Mouse (Mus musculus) CH12.LX (cell line): ENCODE data around the gene Rab5b. TPM values are rescaled to one million over a fixed set of nuclear protein-coding genes. Genes with fewer than 3 reads are reported as not detected.

Experiments
- DNase-seq: peaks from one replicate; pipeline ENCODE4 v3.0.0-alpha.2; 2013; ENCODE audit errors: extremely low read depth
- H3K27ac ChIP-seq: 2 replicates; pipeline ENCODE4 v1.5.1; 2012; ENCODE audit warnings: low read depth, mild to moderate bottlenecking, control low read depth, moderate library complexity; ENCODE audit not compliant: insufficient read depth
- H3K27me3 ChIP-seq: replicated peaks from 2 replicates; pipeline ENCODE3; 2012; ENCODE audit warnings: inconsistent platforms
- H3K36me3 ChIP-seq, 2 experiments: replicated peaks in 1 of 2; 2 replicates each; pipeline versions ENCODE3 to v1.6.1; 2012; ENCODE audit warnings: inconsistent platforms in 1 of 2, low read length in 1 of 2, mild to moderate bottlenecking in 1 of 2, mixed read lengths in 1 of 2, moderate library complexity in 1 of 2; ENCODE audit not compliant: control insufficient read depth in 1 of 2, insufficient read depth in 1 of 2
- H3K4me1 ChIP-seq, 2 experiments: 2 replicates each; pipeline ENCODE4 v1.6.1; 2012; ENCODE audit warnings: inconsistent platforms in 1 of 2, moderate library complexity in 1 of 2; ENCODE audit not compliant: insufficient read depth in 2 of 2, control insufficient read depth in 1 of 2
- H3K4me2 ChIP-seq: 2 replicates; pipeline ENCODE4 v1.6.1; 2012; ENCODE audit warnings: low read depth, mild to moderate bottlenecking, control low read depth; ENCODE audit not compliant: poor library complexity, insufficient read depth, severe bottlenecking
- H3K4me3 ChIP-seq, 3 experiments: fragments of 150-350 bp in 1 of 3; sonication (generic) in 1 of 3; replicated peaks in 1 of 3; 2 replicates each; pipeline versions ENCODE3 to v1.5.1; 2011 to 2012; ENCODE audit warnings: low read depth in 2 of 3, low read length in 2 of 3, mild to moderate bottlenecking in 2 of 3, moderate library complexity in 2 of 3, control low read depth in 1 of 3, improper control_type of control experiment in 1 of 3, inconsistent platforms in 1 of 3, mixed read lengths in 1 of 3; ENCODE audit not compliant: poor library complexity in 1 of 3
- H3K79me2 ChIP-seq: replicated peaks from 2 replicates; pipeline ENCODE4 v1.6.1; 2012; ENCODE audit warnings: mild to moderate bottlenecking, moderate library complexity; ENCODE audit not compliant: control insufficient read depth, poor library complexity, insufficient read depth, severe bottlenecking; ENCODE audit errors: extremely low read depth
- H3K9ac ChIP-seq: 2 replicates; pipeline ENCODE4 v1.6.1; 2012; ENCODE audit warnings: low read depth, mild to moderate bottlenecking, control low read depth, moderate library complexity; ENCODE audit not compliant: insufficient read depth
- H3K9me3 ChIP-seq: replicated peaks from 2 replicates; pipeline ENCODE3; 2012; ENCODE audit warnings: low read length, inconsistent platforms, mixed read lengths
- BHLHE40 ChIP-seq: IDR thresholded peaks from 2 replicates; pipeline ENCODE4 v1.6.1; 2011; ENCODE audit warnings: mild to moderate bottlenecking, low read depth, low read length, improper control_type of control experiment
- CHD2 ChIP-seq: IDR thresholded peaks from 2 replicates; pipeline ENCODE4 v1.6.1; 2011; ENCODE audit warnings: low read length, improper control_type of control experiment
- CTCF ChIP-seq, 2 experiments: IDR thresholded peaks in 1 of 2; conservative IDR thresholded peaks in 1 of 2; 2 replicates each; pipeline ENCODE4 v1.5.1; 2011 to 2012; ENCODE audit warnings: low read depth in 2 of 2, low read length in 2 of 2, improper control_type of control experiment in 1 of 2, inconsistent platforms in 1 of 2, mild to moderate bottlenecking in 1 of 2, moderate library complexity in 1 of 2
- ETS1 ChIP-seq: conservative IDR thresholded peaks from 2 replicates; pipeline ENCODE4 v1.6.1; 2012; ENCODE audit warnings: low read depth, mild to moderate bottlenecking, inconsistent platforms, low read length, improper control_type of control experiment, moderate library complexity
- IRF4 ChIP-seq: IDR thresholded peaks from 2 replicates; pipeline ENCODE4 v1.6.1; 2014; ENCODE audit warnings: low read depth, mild to moderate bottlenecking, inconsistent platforms, low read length, improper control_type of control experiment
- MAFK ChIP-seq: IDR thresholded peaks from 2 replicates; pipeline ENCODE4 v1.6.1; 2011; ENCODE audit warnings: low read length, improper control_type of control experiment; ENCODE audit not compliant: insufficient replicate concordance
- MAZ ChIP-seq: IDR thresholded peaks from 2 replicates; pipeline ENCODE4 v1.6.1; 2012; ENCODE audit warnings: low read depth, mild to moderate bottlenecking, inconsistent platforms, low read length, improper control_type of control experiment, moderate library complexity
- MEF2A ChIP-seq: IDR thresholded peaks from 2 replicates; pipeline ENCODE4 v1.6.1; 2014; ENCODE audit warnings: low read depth, mild to moderate bottlenecking, inconsistent platforms, low read length, improper control_type of control experiment, borderline replicate concordance
- MXI1 ChIP-seq: IDR thresholded peaks from 2 replicates; pipeline ENCODE4 v1.6.1; 2011; ENCODE audit warnings: mild to moderate bottlenecking, low read depth, low read length, improper control_type of control experiment
- MYC ChIP-seq: IDR thresholded peaks from 2 replicates; pipeline ENCODE4 v1.6.1; 2011; ENCODE audit warnings: low read depth, mild to moderate bottlenecking, improper control_type of control experiment, low read length
- PAX5 ChIP-seq: IDR thresholded peaks from 2 replicates; pipeline ENCODE4 v1.6.1; 2012; ENCODE audit warnings: low read length, inconsistent platforms, mixed read lengths
- POLR2AphosphoS2 ChIP-seq: IDR thresholded peaks from 2 replicates; pipeline ENCODE4 v1.6.1; 2011; ENCODE audit warnings: low read depth, low read length, improper control_type of control experiment
- RAD21 ChIP-seq: IDR thresholded peaks from 2 replicates; pipeline ENCODE4 v1.6.1; 2011; ENCODE audit warnings: low read depth, mild to moderate bottlenecking, low read length, improper control_type of control experiment, moderate library complexity
- RCOR1 ChIP-seq: conservative IDR thresholded peaks from 2 replicates; pipeline ENCODE4 v1.6.1; 2012; ENCODE audit warnings: low read depth, mild to moderate bottlenecking, inconsistent platforms, low read length, improper control_type of control experiment
- UBTF ChIP-seq: IDR thresholded peaks from 2 replicates; pipeline ENCODE4 v1.6.1; 2012; ENCODE audit warnings: low read depth, mild to moderate bottlenecking, inconsistent platforms, low read length, improper control_type of control experiment, moderate library complexity
- USF2 ChIP-seq: conservative IDR thresholded peaks from 2 replicates; pipeline ENCODE4 v1.6.1; 2011; ENCODE audit warnings: low read depth, low read length, improper control_type of control experiment
- ZKSCAN1 ChIP-seq: IDR thresholded peaks from 2 replicates; pipeline ENCODE4 v1.6.1; 2012; ENCODE audit warnings: low read depth, inconsistent platforms, low read length, improper control_type of control experiment, borderline replicate concordance
- dilution Hi-C: fragments of 300-500 bp; cut with MboI; formaldehyde crosslinking; loops from 2 replicates; pipeline ENCODE4 v1.14.3; 2020; ENCODE audit warnings: low sequenced_read_pairs; ENCODE audit not compliant: extremely low pct_unique_long_range_greater_than_20kb, extremely low pct_ligation_motif_present
- in situ Hi-C: fragments of 300-500 bp; cut with MboI; formaldehyde crosslinking; loops from 3 replicates; pipeline ENCODE4 v1.14.3; 2019; ENCODE audit warnings: low sequenced_read_pairs, low pct_ligation_motif_present, low pct_unique_long_range_greater_than_20kb, mixed read lengths
- polyA plus RNA-seq: library from polyadenylated mRNA; unstranded; fragments of >175 nt; gene quantifications from 2 replicates; pipeline ENCODE4 v1.2.1, GENCODE M21; 2012; ENCODE audit warnings: low read depth; ENCODE audit not compliant: insufficient read length
- total RNA-seq, 2 experiments: library from RNA; depleted of rRNA; stranded (reverse); fragments of 300-350 nt in 1 of 2; fragments of >200 nt in 1 of 2; gene quantifications; 2 replicates each; pipeline ENCODE4 v1.2.3; 2012 to 2014

Rab5b gene
- total and polyA plus RNA-seq, 3 experiments = 20.4 to 34.4 (median 27.4) TPM

DNA sequence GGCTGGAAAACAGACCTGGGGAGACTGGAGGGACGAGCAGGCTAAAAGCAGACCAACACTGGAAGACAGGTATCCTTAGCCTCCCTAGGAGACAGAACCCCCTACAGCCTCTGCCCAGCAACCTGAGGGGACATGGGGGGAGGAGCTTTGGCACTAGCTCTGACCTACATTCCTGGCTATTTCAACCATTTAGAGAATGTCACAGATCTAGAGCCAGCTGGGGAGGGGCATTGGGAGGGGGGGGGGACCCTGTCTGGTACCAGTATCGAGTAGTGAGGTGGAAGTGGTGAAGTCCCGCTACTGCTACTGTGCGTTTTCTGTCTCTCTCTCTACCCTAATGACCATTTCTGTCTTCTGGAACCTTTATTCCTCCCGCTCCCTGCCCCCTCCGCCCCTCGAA lies 54.2 kb downstream of the Rab5b start:
- DNase-seq = no peak
- TF ChIP-seq MEF2A = no peak
- TF ChIP-seq CTCF (conservative IDR thresholded peaks at IDR 0.05 in 1 of 2, IDR thresholded peaks at IDR 0.05 in 1 of 2; ENCODE audit: low read depth in 2 of 2, low read length in 2 of 2) = no peak
- no peak for TF ChIP-seq POLR2AphosphoS2
- TF ChIP-seq IRF4 = no peak
- TF ChIP-seq MXI1 = no peak
- TF ChIP-seq BHLHE40 = no peak
- TF ChIP-seq RCOR1 = no peak
- no peak for TF ChIP-seq MYC
- TF ChIP-seq RAD21 = no peak
- TF ChIP-seq ETS1 = no peak
- TF ChIP-seq ZKSCAN1 = no peak
- TF ChIP-seq USF2 = no peak
- Histone ChIP-seq H3K4me2 (no peak overlapping the region), H3K9ac (no peak overlapping the region), H3K79me2 (no peaks in the 10 kb centered on the region), H3K4me1 (peaks cover 13 to 22% of the 10 kb centered on the region in 2 experiments), H3K36me3 (peaks cover 0 to 2% of the 10 kb centered on the region in 2 experiments), H3K27ac (no peak overlapping the region), H3K4me3 (no peak overlapping the region), H3K27me3 (no peaks in the 10 kb centered on the region), H3K9me3 (no peaks in the 10 kb centered on the region)
- in situ Hi-C loops (no loop called here), dilution Hi-C loops (no loop called here)

DNA sequence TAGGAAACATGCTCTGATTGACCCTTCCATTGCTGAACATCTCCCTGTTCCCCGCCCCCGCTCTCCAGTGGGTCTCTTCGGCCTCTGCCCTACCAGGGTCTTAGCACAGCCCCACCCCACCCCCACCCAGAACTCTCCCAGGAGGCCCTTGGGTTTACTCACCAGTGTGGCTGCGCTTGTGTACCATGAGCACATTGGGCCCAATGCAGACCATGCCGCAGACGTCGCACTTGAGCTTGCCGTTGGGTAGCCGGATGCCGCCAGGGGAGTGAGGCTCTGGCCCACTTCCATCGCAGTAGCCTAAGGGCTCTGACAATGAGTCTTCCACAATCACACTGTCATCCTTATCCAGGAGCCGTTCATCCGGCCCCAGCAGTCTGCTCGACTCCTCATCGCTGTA lies 55.2 kb downstream of the Rab5b start:
- peaks cover 10 to 18% of the 10 kb centered on the region in 2 experiments for H3K4me1 ChIP-seq
- no peaks in the 10 kb centered on the region for H3K79me2 ChIP-seq
- H3K27ac ChIP-seq = no peak overlapping the region
- peaks cover 0 to 2% of the 10 kb centered on the region in 2 experiments for H3K36me3 ChIP-seq
- H3K9ac ChIP-seq = no peak overlapping the region
- no peaks in the 10 kb centered on the region for H3K9me3 ChIP-seq
- dilution Hi-C loops (no loop called here), in situ Hi-C loops (no loop called here)
- H3K4me2 ChIP-seq = no peak overlapping the region
- no peaks in the 10 kb centered on the region for H3K27me3 ChIP-seq
- no peak for DNase-seq
- no peak overlapping the region for H3K4me3 ChIP-seq
- TF ChIP-seq MAFK = no peak
- TF ChIP-seq UBTF = no peak
- no peak for TF ChIP-seq PAX5
- no peak for TF ChIP-seq MAZ
- no peak for TF ChIP-seq CHD2
- TF ChIP-seq, all 38 proteins: peak for 0
